Mouse (Mus musculus): ENCODE results near the gene Aldh9a1. TPM values are rescaled to one million over a fixed set of nuclear protein-coding genes. Genes with fewer than 3 reads are reported as not detected.

Aldh9a1 gene
- polyA plus RNA-seq (2014; fragmentation: Illumina TruSeq; extraction: RNeasy Lipid Tissue Mini Kit (QIAGEN cat#74804); ENCODE audit: insufficient read depth, low read depth, low replicate concordance): 21.3 TPM

DNA sequence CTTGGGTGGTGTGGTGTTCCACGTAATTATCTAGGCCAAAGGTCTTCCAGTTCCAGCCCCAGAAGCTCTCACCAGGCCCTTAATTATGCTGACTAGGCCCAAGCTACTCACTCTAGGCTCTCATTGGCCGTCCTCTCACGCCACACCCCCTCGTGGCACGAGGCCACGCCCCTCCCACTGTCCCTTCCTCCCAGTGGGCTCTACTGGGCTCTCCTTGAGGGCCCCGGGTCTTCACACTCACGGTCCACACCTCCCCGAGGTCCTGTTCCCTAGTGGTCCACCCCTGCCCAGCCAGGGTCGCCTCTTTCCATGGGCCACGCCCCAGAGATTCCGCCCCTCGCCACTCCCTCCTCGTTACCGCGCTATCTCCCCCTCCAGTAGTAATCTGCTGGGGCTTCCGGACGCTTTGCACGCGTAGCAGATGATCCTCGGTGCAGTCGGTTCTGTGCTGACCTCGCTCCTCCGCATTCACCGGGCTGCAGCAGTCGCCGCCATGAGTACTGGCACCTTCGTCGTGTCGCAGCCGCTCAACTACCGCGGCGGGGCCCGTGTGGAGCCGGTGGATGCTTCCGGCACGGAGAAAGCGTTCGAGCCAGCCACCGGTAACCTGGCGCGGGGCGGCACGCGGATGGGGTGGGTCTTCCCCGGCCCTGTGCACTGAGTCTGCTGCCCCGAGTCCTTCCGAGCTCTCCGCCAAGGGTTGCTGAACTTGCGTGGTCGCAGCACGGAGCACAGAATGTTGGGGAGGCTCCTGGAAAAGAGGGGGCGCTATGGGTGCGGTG, at the start of gene Aldh9a1:
TSS of gene Aldh9a1 (plus strand) at position 177 of the 782 bp plus-strand sequence.

GRCm38 (mm10) chr1:167308261-167309054, 41.3 kb upstream of the Aldh9a1 start, which contains the start of gene Tmco1:
Gene Tmco1, plus strand, starts transcription at chr1:167308378.

DNA sequence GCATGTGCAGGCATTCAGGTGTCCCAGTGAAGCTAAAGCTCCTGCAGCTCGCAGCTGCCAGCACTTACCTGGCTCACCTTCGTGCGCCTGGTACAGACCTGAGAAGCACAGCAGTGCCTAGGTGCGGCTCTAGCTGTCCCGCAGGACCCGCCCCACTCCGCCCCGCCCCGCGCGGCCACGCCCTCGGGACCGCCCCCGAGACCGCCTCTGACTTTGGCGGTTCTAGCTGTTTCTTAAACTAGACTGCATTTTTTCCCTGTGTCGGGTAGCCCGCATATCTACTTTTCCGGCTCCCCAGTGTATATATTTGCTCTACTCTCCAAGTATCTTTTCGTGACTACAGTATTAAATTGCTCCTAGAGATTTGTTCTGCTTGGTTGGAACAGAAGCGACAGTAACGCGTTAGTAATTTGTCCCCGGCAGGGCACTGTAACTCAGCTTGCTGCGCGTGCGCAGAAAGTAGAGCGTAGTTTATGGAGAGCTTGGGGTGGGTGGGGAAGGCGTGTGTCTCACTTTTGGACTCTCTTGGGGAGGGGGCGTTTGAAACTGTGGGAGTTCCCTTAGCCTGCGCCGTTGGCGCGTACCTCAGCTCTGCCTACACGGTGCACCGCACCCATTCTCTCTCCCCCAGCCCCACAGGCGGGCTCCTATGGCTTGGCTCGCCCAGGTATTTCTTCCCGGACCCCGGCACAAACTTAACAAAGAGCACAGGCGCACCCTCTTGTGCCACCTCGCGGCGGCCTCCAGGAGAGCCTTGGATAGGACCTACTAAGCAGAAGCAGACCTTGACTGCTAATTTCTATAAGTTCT, 44.1 kb downstream of the Aldh9a1 start, which contains the start of gene Mgst3:
TSS of gene Mgst3 (minus strand) at position 159 of the 810 bp plus-strand sequence.

Other genes with a start within 250 kb of the Aldh9a1 start
- 7.8 TPM for gene Uck2, start 64.7 kb upstream of the Aldh9a1 start, polyA plus RNA-seq (2014; fragmentation: Illumina TruSeq; extraction: RNeasy Lipid Tissue Mini Kit (QIAGEN cat#74804); ENCODE audit: insufficient read depth, low read depth, low replicate concordance)
- 148 TPM for gene Tmco1, start 41.6 kb upstream of the Aldh9a1 start, polyA plus RNA-seq (2014; fragmentation: Illumina TruSeq; extraction: RNeasy Lipid Tissue Mini Kit (QIAGEN cat#74804); ENCODE audit: insufficient read depth, low read depth, low replicate concordance)
- 70.8 TPM for gene Mgst3, start 43.9 kb downstream of the Aldh9a1 start, polyA plus RNA-seq (2014; fragmentation: Illumina TruSeq; extraction: RNeasy Lipid Tissue Mini Kit (QIAGEN cat#74804); ENCODE audit: insufficient read depth, low read depth, low replicate concordance)
- not detected for gene Lrrc52, start 116.8 kb downstream of the Aldh9a1 start, polyA plus RNA-seq (2014; fragmentation: Illumina TruSeq; extraction: RNeasy Lipid Tissue Mini Kit (QIAGEN cat#74804); ENCODE audit: insufficient read depth, low read depth, low replicate concordance)
- 2.1 TPM for gene Rxrg, start 248.4 kb downstream of the Aldh9a1 start, polyA plus RNA-seq (2014; fragmentation: Illumina TruSeq; extraction: RNeasy Lipid Tissue Mini Kit (QIAGEN cat#74804); ENCODE audit: insufficient read depth, low read depth, low replicate concordance)

All from lung, adult 10 weeks (tissue).